Mouse (Mus musculus): Measurements from ENCODE around the gene Nup133.

The Nup133 gene

GRCm38 (mm10) chr8:123884721-123885565, 64.1 kb downstream of the Nup133 start:
- no peak for DNase-seq

- DNase-seq, result no peak
These were observed 66.0 kb downstream of the Nup133 start for GRCm38 (mm10) chr8:123883094-123883493.

GRCm38 (mm10) chr8:123882412-123882811, 66.7 kb downstream of the Nup133 start:
- no peak for DNase-seq

GRCm38 (mm10) chr8:123880821-123881350, 68.2 kb downstream of the Nup133 start:
- DNase-seq, result no peak

- no peak for DNase-seq
These were observed 68.8 kb downstream of the Nup133 start for GRCm38 (mm10) chr8:123880271-123880670.

- DNase-seq, result no peak
These were observed 71.2 kb downstream of the Nup133 start for GRCm38 (mm10) chr8:123877865-123878264.

GRCm38 (mm10) chr8:123874324-123874723, 74.7 kb downstream of the Nup133 start:
- no peak for DNase-seq

GRCm38 (mm10) chr8:123873364-123873763, 75.7 kb downstream of the Nup133 start:
- no peak for DNase-seq

- no peak for DNase-seq
These were observed 77.0 kb downstream of the Nup133 start for GRCm38 (mm10) chr8:123872048-123872447.

- DNase-seq, result no peak
These were observed 82.1 kb downstream of the Nup133 start for GRCm38 (mm10) chr8:123866971-123867370.

GRCm38 (mm10) chr8:123865786-123866185, 83.3 kb downstream of the Nup133 start:
- DNase-seq, result no peak

- no peak for DNase-seq
These were observed 88.7 kb downstream of the Nup133 start for GRCm38 (mm10) chr8:123860386-123860785.

- peak; percentile 60 to 66 for DNase-seq
These were observed 89.3 kb downstream of the Nup133 start, which contains the start of gene Ccsap for GRCm38 (mm10) chr8:123859648-123860259. Ccsap (minus strand) TSS chr8:123860209.

GRCm38 (mm10) chr8:123858941-123859647, 90.0 kb downstream of the Nup133 start:
- DNase-seq, result peak; percentile 93

GRCm38 (mm10) chr8:123858574-123858940, 90.5 kb downstream of the Nup133 start:
- DNase-seq, result peak; percentile 40 to 49

GRCm38 (mm10) chr8:123857361-123857760, 91.7 kb downstream of the Nup133 start:
- no peak for DNase-seq

GRCm38 (mm10) chr8:123854733-123855475, 94.2 kb downstream of the Nup133 start:
- no peak for DNase-seq

GRCm38 (mm10) chr8:123854252-123854651, 94.8 kb downstream of the Nup133 start:
- DNase-seq, result no peak

GRCm38 (mm10) chr8:123851590-123851989, 97.5 kb downstream of the Nup133 start:
- DNase-seq, result no peak

- DNase-seq, result no peak
These were observed 99.7 kb downstream of the Nup133 start for GRCm38 (mm10) chr8:123849352-123849751.

GRCm38 (mm10) chr8:123847546-123847945, 101.5 kb downstream of the Nup133 start:
- DNase-seq, result no peak

Data from lung, postnatal 4 days (tissue).